Mouse (Mus musculus) adrenal gland, postnatal 4 days (tissue): ENCODE measurements around the gene Lca5l. TPM values are rescaled to one million over a fixed set of nuclear protein-coding genes. Genes with fewer than 3 reads are reported as not detected.

Source experiments
- DNase-seq, 2 experiments: peaks; one replicate each; pipeline ENCODE4 v3.0.0; 2021 to 2022; ENCODE audit warnings: low spot score in 2 of 2, mixed read lengths in 2 of 2
- long read RNA-seq, 2 experiments: library from polyadenylated mRNA; stranded (forward); transcript quantifications; one replicate each; pipeline ENCODE4 v2.0.0; 2021
- total RNA-seq, 2 experiments: library from RNA; stranded (reverse); gene quantifications; 2 replicates each; pipeline ENCODE4 v1.2.3; 2021

Lca5l gene
- 1 to 10 TPM; 3.2 to 4.4 TPM for total RNA-seq
- long read RNA-seq, experiment 1, partial matches to known transcripts = 0 of 3 reads
- long read RNA-seq, experiment 1, other reads (novel, unspliced or antisense) = 3 of 3 reads
- long read RNA-seq, experiment 2, partial matches to known transcripts = 0 of 3 reads
- long read RNA-seq, experiment 2, other reads (novel, unspliced or antisense) = 3 of 3 reads

DNA sequence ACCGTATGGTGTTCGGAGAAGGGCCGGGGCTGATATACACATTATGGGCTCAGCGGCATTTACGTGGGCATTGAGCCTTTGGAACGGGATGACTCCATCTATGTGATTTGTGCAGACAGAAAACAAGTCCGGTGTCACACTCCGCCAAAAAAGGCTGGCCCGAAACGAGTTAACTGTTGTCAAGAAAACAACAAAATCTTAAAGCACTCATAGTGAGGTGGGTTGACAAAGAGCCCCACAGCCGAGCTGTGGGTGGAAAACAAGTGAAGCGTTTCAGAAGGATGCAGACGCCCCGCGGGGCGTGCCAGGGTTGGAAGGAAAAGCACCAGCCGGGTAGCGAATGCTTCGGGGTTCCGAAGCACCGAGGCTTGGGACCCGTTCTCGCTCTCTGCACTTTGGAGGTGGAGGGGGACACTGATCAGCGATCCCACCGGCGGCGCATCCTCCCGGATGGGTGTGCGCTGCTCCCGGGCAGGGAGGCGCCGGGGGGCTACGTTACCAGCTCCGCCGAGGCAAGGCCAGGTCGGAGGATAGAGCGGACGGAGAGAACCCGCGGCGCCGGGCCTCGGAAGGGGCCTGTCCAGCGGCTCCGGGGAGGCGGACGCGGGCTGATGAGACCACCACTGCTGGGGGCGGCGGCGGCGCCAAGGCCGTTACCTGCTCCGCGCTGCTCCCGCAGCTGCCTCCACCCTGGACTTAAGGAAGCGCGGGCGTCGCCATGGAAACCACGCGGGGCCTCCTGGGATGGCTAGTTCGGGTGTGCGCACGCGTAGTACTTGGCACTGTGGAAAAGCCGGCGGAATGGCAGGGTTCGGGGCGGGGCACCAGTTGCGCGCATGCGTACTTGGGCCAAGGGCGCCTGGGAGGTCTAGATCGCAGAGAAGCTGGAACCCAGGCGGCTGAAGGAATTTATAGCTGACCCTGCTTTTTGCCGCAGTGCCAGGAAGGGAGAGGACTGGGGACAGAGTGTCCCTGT is at the start of gene Lca5l:
Gene Lca5l (minus strand): TSS at position 741 of the 976 bp plus-strand sequence.
- DNase-seq = peak; percentile 99 to 100

DNA sequence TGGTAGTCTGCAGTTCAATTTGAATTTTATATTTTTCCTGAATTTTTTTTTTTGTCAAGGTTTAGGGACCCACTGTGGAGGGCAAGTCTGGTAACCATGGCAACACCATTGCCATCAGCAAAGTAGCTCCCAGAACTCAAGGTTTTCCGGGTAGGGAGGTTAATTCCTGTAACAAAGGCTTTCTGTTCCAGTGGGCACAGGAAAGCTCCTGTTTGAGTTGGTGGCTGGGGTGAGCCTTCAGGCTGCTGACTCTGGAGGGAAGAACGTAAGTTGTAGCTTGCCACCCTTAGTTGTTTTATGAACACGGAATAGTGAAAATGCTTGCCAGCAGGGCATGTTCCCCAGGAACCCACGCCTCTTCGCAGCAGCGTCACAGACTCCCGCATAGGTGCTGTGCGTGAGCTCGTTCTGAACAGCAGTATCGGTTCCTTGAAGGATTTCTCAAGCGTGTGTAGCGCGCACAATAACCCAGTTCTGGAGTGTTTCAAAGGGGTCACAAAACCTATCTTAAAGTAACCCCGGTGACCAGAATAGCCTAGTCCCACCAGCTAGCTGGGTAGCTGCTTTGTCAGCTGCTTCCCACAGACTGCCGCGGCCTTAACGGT is 43.4 kb upstream of the Lca5l start, which contains the start of gene B3galt5:
Gene B3galt5 (plus strand): TSS at position 436 of the 605 bp plus-strand sequence.
- DNase-seq = no peak

DNA sequence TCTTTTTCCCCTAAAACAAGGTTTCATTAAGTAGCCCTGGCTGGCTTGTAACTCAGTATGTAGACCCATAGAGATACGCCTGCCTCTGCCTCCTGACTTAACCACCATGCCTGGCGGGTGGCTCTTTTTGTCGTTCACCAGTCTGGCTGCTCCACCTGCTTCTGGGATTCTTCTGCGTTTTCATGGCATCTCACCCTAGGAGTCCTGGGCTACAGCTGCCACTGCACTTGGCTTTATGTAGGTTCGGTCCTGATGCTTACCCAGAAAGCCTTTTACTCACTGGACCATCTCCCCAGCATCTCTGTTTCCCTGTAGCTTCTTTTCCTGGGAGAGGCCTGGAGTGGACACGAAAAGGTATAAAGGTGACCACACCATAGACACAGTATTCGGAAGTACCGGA is 41.9 kb upstream of the Lca5l start:
- DNase-seq = no peak

DNA sequence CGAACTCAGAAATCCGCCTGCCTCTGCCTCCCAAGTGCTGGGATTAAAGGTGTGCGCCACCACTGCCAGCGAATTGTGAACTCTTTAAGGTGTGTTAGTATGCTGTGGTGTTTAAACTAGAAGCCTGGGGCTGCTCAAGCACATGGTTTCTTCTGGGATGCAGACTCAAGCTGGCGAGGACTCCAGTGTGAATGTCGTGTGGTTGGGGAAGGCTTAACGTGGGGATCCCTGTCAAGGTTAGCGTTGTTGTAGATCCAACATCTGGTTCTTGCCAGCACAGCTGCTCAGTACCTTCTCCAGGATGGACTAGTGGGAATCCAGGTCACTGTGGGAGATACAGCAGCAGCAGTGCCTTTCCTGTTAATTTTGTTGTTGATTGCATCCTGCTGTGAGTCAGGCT is 39.9 kb upstream of the Lca5l start:
- no peak for DNase-seq

DNA sequence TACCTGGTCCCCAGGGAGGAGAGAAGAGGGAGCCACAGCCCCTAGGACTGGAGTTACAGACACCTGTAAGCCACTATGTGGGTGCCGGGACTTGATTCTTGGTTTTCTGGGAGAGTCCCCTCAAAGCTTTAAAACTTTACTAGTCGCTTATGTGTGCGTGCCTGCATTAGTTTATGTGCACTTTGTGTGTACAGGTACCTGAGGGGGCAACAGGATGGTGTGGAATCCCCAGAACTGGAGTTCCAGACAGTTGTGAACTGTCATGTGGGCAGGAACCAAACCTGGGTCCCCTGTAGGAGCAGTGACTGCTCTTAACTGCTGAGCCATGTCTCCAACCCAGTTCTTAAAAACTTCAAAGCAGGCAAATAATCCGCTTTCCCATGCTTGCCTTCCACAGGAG is 39.2 kb upstream of the Lca5l start:
- no peak for DNase-seq

DNA sequence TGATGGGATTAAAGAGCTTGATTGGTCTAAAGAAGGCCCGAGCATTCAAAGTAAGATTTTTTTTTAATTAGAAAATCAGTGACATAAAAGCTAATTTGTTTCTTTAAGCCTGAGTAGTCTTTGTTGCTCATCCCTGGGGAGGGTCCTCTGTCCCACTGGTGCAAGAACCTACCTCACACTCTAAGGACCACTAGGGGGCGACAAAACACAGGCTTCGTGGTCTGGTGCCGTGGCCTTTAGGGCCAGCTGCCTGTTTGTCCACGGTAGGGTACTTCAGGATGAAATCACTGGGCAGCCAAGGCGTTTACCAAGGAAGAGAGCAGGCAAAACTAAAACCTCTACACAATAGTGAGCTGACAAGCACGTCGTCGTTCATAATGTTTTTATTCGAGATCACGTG is 38.3 kb upstream of the Lca5l start:
- peak; percentile 14 to 51 for DNase-seq

DNA sequence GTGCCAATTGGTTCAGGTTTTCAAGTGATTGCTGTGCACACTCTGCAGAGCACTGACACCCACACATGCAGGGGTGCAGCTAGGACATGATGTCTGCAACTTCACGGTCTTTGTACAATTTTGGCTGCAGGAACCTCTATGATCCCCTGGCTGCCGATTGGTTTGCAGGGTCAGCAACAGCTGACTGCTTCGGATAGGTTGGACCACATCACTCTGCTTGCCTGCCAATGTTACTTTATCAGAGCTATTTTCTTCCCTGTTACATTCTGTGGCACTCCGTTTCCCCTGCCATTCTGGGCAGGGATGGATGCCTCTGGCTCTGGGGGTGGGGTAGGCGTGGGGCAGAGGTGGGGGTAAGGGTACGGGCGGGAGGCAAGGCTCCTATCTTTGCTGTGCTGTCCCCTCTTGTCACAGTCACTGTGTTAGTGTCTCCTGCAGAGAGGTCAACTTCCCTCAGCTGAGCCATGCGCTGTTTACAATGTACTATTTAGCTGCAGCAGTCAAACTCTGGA is 37.0 kb upstream of the Lca5l start:
- no peak for DNase-seq

DNA sequence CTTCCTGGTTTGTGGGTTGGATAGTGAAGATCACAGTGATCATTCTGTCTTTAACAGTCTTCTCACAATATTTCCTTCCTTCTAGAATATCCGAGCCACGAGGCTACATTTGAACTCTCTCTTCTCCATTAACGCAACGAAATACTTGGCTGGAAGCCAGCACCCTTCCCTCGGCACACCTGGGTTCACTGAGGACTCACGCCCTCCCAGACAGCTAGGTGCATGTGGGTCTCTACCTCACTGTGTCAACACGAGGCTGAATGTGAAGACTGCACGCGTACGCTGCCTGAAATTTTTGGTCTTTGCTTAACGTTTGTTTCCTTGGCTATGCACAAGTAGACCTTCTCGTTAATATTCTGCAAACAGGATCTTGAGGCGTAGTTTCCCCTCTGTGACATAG is 36.4 kb upstream of the Lca5l start:
- DNase-seq = no peak

DNA sequence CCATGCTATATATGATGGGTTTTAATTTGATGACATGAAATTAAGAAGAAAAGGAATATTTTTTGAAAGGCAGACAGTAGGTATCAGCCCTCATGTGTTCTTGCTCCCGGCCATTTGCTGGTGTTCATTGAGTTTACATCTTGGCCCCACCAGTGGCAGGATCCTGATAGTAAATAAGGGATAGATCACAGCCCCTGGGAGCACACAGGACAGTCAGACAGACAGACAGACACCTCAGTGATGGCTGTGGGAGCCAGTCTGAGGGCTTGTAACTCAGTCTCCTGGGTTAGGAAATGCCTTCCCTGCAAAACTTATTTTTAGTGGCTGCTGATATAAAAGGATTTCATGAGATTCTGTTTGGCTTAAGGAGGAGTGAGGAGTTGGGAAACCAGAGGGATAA is 30.4 kb upstream of the Lca5l start:
- no peak for DNase-seq

DNA sequence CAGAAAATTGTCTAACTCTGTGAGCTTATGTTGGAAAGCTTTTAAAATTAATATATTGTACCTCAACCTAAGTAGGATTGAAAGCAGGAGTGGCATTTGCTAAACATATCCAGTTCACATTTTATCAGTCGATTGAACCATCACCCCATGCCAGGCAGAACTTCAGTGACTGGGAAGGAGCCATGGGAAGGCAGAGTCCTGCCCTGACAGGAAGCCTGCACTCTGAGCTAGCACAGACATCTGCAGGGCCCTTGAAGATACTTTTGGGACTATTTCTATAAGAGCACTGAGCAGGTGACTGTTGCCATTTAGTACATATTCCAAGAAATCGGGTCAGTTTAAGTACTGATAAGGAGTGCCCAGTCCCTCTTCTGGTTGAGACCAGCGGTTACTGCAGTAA is 29.9 kb upstream of the Lca5l start:
- no peak for DNase-seq

DNA sequence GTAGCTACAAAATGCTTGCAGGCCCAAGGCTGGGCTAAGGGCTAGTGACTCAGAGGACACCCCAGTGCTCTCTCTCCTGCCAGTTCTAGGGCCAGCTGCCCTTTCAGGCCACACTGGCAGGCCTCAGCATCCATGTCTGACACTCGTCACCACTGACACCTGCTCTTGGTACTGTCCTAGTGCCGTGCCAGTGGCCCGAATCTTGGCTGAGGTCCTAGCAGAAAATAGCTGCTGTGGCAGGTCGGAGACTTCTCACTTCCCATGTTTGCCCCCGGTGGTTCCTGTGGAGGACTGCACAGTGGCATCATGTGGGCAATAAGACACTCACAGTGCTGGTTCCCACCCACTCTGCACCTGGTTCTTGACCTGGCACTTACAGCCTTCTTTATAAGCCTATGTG is 29.4 kb upstream of the Lca5l start:
- DNase-seq = no peak

DNA sequence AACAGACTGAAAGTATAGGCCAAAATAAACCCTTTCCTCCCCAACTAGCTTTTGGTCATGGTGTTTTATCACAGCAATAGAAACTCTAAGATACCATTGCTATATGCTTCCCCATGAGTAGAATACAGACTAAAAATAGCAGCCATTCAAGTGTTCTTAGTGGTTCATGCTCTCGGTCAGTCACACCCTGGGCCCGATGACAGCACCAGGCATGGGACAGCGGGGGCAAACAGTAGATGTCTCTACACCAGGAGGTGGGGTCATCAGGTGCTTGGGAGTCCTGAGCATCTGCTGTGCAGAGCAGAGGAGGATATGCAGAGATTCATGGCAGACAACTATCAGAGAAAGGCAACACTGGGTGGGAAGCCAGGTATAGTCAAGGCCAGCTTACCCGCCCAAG is 21.0 kb upstream of the Lca5l start:
- no peak for DNase-seq

DNA sequence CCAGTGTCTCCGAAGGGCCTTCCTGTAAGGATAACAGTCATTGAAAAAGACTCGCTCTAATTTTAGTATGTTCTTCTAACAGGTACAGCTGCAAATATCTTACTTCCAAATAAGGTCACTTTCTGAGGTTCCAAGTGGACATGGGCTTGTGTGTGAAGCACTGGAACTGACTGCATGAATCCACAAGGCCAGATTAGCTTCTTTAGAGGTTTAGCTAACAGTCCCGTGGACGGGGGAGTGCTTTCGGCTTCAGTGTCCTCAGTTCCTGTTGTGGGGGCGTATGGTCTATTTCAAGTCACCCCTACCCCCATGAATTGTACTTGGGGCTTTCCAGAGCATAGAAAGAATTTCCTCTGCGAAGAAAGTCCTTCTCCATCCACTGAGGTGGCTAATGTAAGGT is 18.8 kb upstream of the Lca5l start:
- no peak for DNase-seq

DNA sequence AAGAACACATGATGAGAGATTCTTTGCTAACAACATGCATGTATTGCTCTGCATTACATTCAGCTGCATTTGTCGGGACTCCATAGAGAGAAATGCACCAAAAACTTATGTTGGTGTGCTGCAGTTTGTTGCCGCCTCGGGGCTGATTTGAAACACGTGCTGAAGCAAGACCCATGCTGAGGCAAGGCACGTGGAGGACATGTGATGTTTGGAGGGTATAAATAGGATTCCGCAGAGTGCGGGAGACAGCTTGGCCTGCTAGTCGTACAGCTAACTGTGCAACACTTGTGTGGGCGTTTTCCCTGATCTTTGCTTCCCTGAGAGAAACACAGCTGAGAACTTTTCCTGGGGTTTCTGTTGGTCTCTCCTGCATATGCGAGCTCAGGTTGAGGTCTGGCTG is 17.7 kb upstream of the Lca5l start:
- DNase-seq = no peak

DNA sequence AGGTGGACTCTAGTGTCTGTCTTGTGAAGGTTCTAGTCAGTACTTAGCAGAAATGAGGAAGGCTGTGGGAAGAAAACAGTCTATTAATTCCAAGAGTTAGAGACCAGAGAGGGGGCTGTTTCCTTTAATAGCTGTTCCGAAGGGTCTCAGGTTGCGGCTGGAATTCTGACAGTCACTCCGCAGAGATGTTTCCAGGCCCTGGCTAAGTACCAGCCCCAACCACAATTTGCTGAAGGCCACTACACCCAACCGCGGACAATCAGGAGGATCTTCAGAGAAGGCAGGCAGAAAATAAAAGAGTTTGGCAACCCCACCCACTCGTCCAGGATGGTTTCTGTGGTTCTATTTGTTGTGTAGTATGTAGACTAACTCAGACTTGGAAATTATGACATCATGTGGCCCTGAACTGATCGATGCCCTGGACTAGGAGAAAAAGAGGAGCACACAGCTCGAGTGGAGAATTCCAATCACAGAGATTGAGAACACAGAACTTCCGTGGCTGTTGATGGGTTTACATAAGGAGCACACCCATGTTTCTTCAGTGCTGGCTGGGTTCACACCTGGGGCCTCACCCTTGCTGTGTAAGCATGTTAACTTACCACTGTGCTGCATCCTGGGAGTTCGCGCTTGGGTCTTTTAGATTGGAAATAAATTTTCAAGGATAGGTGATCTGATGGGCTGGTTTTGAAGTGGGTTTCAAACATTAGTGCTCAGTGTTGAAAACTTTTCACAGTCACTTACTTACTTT is 9.6 kb upstream of the Lca5l start:
- DNase-seq = no peak

DNA sequence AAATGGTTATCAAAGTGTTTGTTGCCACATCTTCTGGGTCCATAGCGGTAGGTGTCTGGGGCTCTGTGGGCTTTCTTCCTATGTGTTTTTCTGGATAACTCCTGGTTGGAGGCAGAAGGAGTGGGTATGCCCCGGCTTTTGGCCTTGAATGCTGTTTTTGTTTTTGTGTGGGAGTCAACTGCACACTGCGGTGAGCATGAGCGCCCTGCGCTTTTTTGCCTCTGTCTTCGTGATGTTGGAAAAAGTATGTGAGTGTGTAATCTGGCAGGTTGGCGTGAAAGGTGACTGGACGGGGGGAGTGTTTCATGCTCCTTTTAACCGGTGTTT is 8.6 kb upstream of the Lca5l start:
- no peak for DNase-seq

DNA sequence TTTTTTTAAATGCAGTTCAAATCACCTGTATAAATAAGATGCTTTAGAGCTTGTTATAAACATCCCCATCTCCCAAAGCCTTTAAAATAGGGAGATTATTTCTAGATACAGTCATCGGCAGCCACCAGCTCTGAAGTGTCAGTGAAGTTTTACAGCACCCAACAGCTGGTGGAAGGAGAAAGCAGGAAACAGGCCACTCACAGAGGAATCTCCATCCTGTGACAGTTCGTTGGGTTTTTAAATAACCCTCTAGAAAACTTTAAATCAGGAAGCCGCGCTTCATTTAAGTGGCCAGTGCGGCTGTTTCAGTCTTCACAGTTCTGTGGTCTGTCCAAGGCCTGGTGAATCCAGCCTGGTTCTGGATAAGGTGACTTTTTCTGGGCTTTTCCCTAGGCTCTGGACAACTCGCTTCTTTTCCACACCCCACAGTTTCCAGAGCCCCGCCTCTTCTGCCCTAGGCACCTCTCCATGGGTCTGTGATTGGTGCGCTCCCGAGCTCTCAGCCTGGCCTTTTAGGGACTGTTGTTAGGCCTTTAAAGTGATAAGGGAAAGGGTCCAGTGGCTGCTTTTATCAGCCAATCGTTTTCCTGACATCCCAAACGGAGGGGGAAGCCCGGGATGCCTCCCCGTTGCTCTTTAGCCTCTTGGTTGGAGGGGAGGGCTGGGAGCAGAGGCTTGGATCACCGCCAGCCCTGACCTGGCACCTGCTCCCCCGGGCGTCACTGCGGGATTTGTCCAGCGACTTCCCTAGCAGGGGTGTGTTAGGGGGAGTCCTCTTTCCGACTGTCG is 8.0 kb upstream of the Lca5l start, which contains the start of gene Sh3bgr:
Gene Sh3bgr (plus strand): TSS at position 538 of the 789 bp plus-strand sequence.
- peak; percentile 23 to 46 for DNase-seq

DNA sequence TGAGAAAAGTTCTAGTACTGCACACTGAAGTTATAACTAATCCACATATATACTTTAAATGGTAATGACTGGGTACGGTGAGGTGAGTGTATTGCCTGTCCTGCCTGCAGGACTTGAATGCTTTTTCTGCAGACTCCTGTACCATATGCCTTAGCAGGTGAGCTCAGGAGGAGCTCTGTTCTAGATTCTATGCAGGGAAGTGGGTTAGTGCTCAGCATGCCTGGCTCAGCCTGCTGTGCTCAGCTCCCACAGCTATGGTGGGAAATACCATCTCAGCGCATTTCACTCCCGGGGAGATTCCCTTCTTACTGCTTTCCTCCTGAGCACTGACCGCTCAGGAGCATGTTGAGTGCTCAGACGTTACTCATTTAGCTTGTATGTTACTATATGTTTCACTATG is 4.5 kb downstream of the Lca5l start:
- no peak for DNase-seq

DNA sequence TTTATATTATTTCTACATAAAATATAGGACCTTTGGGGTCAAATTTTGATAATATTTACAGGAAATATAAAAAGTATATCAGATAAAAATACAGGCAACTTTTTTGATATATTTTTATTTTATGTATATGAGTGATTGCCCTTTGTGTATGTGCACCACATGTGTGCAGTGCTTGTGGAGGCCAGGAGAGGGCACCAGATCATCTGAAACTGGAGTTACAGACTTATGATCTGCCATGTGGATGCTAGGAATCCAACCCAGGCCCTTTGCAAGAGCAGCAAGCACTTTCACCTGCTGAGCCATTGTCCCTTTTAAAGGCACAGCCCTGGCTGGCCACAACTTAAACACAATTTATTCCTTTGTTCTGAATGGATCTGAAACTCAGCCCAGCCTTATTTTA is 12.9 kb downstream of the Lca5l start:
- no peak for DNase-seq

DNA sequence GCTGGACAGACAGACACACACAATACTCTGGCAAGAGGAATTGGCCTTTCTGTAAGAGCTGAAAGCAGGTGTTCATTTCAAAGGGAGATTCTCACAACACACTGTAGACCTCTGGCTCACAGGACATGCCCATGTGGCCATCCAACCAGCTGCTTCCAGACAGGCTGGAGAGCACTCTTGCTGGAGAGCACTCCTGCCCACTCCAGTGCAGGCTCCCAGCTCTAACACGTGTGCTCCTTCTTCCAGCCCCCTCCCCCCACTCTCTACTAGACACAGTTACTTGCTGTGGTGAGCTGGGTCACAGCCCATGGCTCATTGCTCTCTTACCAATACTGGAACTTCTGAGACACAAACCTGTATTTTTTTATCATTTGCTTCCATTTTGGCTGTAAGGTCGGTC is 16.7 kb downstream of the Lca5l start:
- no peak for DNase-seq
